In the genomic region with DNA sequence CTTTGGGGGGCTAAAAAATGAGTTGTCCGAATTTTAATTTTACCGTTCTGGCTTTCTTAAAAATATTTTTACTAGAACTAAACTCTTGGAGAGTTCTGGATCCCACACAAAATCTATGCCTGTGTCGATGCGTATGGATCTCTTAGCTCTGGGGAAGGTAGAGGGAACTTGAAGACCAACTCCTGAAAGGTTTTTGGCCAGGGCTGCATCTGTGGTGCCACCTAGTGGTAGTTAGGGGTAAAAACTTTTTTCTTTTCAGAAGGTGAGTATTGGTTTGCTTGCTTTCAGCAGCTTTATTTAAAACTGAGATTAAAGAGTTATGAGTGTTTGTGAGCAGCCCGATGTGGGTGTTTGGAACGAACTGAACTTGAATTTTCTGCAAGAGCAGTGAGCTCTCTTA, we compare ENCODE assay signal across 8 mouse cellular contexts. TPM values are rescaled to one million over a fixed set of nuclear protein-coding genes. Genes with fewer than 3 reads are reported as not detected.
DNase-seq lines count a peak whose midpoint lies in the region; ATAC-seq and TF ChIP-seq lines count a peak whose summit lies in the region.

No protein-coding gene starts in this region.

- H3K4me3 ChIP-seq in gastrocnemius, adult 2 months: no peak overlapping the region
- no peak overlapping the region for H3K4me3 ChIP-seq in midbrain, embryonic 14.5 days (replicated peaks; ENCODE audit: low read depth, low read length)
- no peak overlapping the region for H3K4me3 ChIP-seq in midbrain, embryonic 16.5 days (ENCODE audit: low read depth, low read length)
- no peak overlapping the region for H3K4me3 ChIP-seq in forebrain, embryonic 13.5 days

- no peaks in the 10 kb centered on the region for H3K27me3 ChIP-seq in midbrain, embryonic 14.5 days (ENCODE audit: control insufficient read depth, insufficient read depth, low read length)
- H3K27me3 ChIP-seq in midbrain, embryonic 16.5 days (ENCODE audit: control insufficient read depth, insufficient read depth, low read depth, low read length): no peaks in the 10 kb centered on the region
- no peaks in the 10 kb centered on the region for H3K27me3 ChIP-seq in forebrain, embryonic 13.5 days

- DNase-seq in gastrocnemius, adult 2 months: no peak
- DNase-seq in gastrocnemius, postnatal 36 days: no peak
- DNase-seq in midbrain, embryonic 14.5 days: peak; percentile 82
- peak; percentile 50 for DNase-seq in adrenal gland, postnatal 14 days
- DNase-seq in retina, postnatal 7 days (ENCODE audit: low read depth, low spot score): peak; percentile 34

- no peaks in the 10 kb centered on the region for H3K9me3 ChIP-seq in midbrain, embryonic 14.5 days (ENCODE audit: control insufficient read depth, low read length)
- no peaks in the 10 kb centered on the region for H3K9me3 ChIP-seq in midbrain, embryonic 16.5 days (replicated peaks; ENCODE audit: control insufficient read depth, low read length, poor library complexity, severe bottlenecking)
- H3K9me3 ChIP-seq in forebrain, embryonic 13.5 days (replicated peaks): no peaks in the 10 kb centered on the region; the same call in 1 of the 2 replicates

- no peak overlapping the region for H3K4me2 ChIP-seq in midbrain, embryonic 14.5 days (ENCODE audit: low read length)
- H3K4me2 ChIP-seq in midbrain, embryonic 16.5 days (ENCODE audit: low read length): no peak overlapping the region
- no peak overlapping the region for H3K4me2 ChIP-seq in forebrain, embryonic 13.5 days

- no peak overlapping the region for H3K27ac ChIP-seq in gastrocnemius, adult 2 months
- H3K27ac ChIP-seq in midbrain, embryonic 14.5 days (replicated peaks; ENCODE audit: low read depth, low read length): no peak overlapping the region
- no peak overlapping the region for H3K27ac ChIP-seq in midbrain, embryonic 16.5 days (ENCODE audit: low read length)
- no peak overlapping the region for H3K27ac ChIP-seq in forebrain, embryonic 13.5 days

- intact Hi-C loops in gastrocnemius, adult 2 months (cut with DNase I): no loop called here
- intact Hi-C loops in gastrocnemius, postnatal 36 days (cut with DNase I): no loop called here

- 28% methylated on average over 6 of the region's 6 CpGs for WGBS in midbrain, embryonic 14.5 days
- 26% methylated on average over 6 of the region's 6 CpGs for WGBS in midbrain, embryonic 16.5 days
- 30% methylated on average over 6 of the region's 6 CpGs for WGBS in forebrain, embryonic 13.5 days

- H3K9ac ChIP-seq in midbrain, embryonic 14.5 days (replicated peaks; ENCODE audit: low read length): no peak overlapping the region
- no peak overlapping the region for H3K9ac ChIP-seq in midbrain, embryonic 16.5 days (ENCODE audit: low read depth, low read length)
- H3K9ac ChIP-seq in forebrain, embryonic 13.5 days: no peak overlapping the region

- ATAC-seq in midbrain, embryonic 14.5 days (ENCODE audit: low FRiP score, low TSS enrichment): no peak
- ATAC-seq in midbrain, embryonic 16.5 days: no peak
- peak; percentile 46 to 64; a peak in 2 of 4 replicates for ATAC-seq in hematopoietic stem cell, adult 5-6 weeks (replicated peaks in 1 of 2; ENCODE audit: insufficient read depth in 1 of 2, low FRiP score in 2 of 2, low TSS enrichment in 1 of 2, low read depth in 1 of 2, poor library complexity in 2 of 2, severe bottlenecking in 2 of 2)
- ATAC-seq in forebrain, embryonic 13.5 days: no peak

- no peaks in the 10 kb centered on the region for H3K4me1 ChIP-seq in midbrain, embryonic 14.5 days (ENCODE audit: control insufficient read depth, insufficient read depth, low read length)
- H3K4me1 ChIP-seq in midbrain, embryonic 16.5 days (ENCODE audit: control insufficient read depth, insufficient read depth, low read length): peaks cover 2% of the 10 kb centered on the region; the same call in 1 of the 2 replicates
- H3K4me1 ChIP-seq in forebrain, embryonic 13.5 days: no peaks in the 10 kb centered on the region

- peak; percentile 84 for TF ChIP-seq CTCF in gastrocnemius, adult 2 months (IDR thresholded peaks at IDR 0.05)

- H3K36me3 ChIP-seq in midbrain, embryonic 14.5 days (ENCODE audit: control insufficient read depth, insufficient read depth, low read length): no peaks in the 10 kb centered on the region
- H3K36me3 ChIP-seq in midbrain, embryonic 16.5 days (ENCODE audit: control insufficient read depth, insufficient read depth, low read length): no peaks in the 10 kb centered on the region
- H3K36me3 ChIP-seq in forebrain, embryonic 13.5 days (ENCODE audit: poor library complexity, severe bottlenecking): no peaks in the 10 kb centered on the region

RNA-seq across cellular contexts. Expression of gene Rerg, which starts 21.8 kb away (rescaled TPM):
- total RNA-seq in gastrocnemius, adult 2 months (2021): 1 to 10 TPM; 1.4 to 1.7 TPM
- 1 to 10 TPM; 1.1 to 1.6 TPM for total RNA-seq in gastrocnemius, postnatal 36 days (2021)
- 5.8 and 5.9 TPM in 2 replicates for polyA plus RNA-seq in midbrain, embryonic 14.5 days (2014; fragmentation: Nextera tagmentation; extraction: Ambion mirVana)
- 7.7 and 8.0 TPM in 2 replicates for polyA plus RNA-seq in midbrain, embryonic 16.5 days (2015; fragmentation: Nextera tagmentation; extraction: Ambion mirVana)
- 103 and 108 TPM in 2 replicates for total RNA-seq in adrenal gland, postnatal 14 days (2021)
- not detected in 2 replicates for total RNA-seq in hematopoietic stem cell, adult 5-6 weeks (2017)
- polyA plus RNA-seq in forebrain, embryonic 13.5 days (2015; fragmentation: Nextera tagmentation; extraction: Ambion mirVana): 3.4 and 4.1 TPM in 2 replicates

Comparison
In these comparisons a context has a peak if more than half of its experiments do, and no peak if none do; other contexts are left out.
1. DNase-seq: peak in midbrain, embryonic 14.5 days (single experiment), adrenal gland, postnatal 14 days (single experiment) and retina, postnatal 7 days (single experiment); none in gastrocnemius, adult 2 months (single experiment) and gastrocnemius, postnatal 36 days (0 of 2).
2. ATAC-seq: peak in hematopoietic stem cell, adult 5-6 weeks (2 of 2); none in midbrain, embryonic 14.5 days (single experiment), midbrain, embryonic 16.5 days (single experiment) and forebrain, embryonic 13.5 days (single experiment).
3. RNA of gene Rerg, which starts 21.8 kb away (total RNA-seq): 103 to 108 TPM in adrenal gland, postnatal 14 days; 1.4 to 1.7 TPM in gastrocnemius, adult 2 months, 1.1 to 1.6 TPM in gastrocnemius, postnatal 36 days and not detected in hematopoietic stem cell, adult 5-6 weeks; every median in the first group is over 10 times any median in the second.